Mouse (Mus musculus) myocyte (in vitro differentiated cells): ENCODE results near the gene Mael. TPM values are rescaled to one million over a fixed set of nuclear protein-coding genes. Genes with fewer than 3 reads are reported as not detected.

Experiments used
- H3K27me3 ChIP-seq: one replicate; pipeline ENCODE4 v1.6.1; 2011; ENCODE audit not compliant: control insufficient read depth, insufficient read depth, insufficient read length
- H3K36me3 ChIP-seq: one replicate; pipeline ENCODE4 v1.6.1; 2011; ENCODE audit not compliant: control insufficient read depth, insufficient read depth
- H3K4me2 ChIP-seq: one replicate; pipeline ENCODE4 v1.6.1; 2011; ENCODE audit warnings: low read depth, control low read depth
- H3K4me3 ChIP-seq: one replicate; pipeline ENCODE4 v1.5.1; 2011; ENCODE audit warnings: mild to moderate bottlenecking, control low read depth, moderate library complexity
- H3K79me2 ChIP-seq: one replicate; pipeline ENCODE4 v1.6.1; 2011; ENCODE audit not compliant: control insufficient read depth, insufficient read depth
- H3ac ChIP-seq: one replicate; pipeline ENCODE4 v1.6.1; 2011; ENCODE audit not compliant: control insufficient read depth, insufficient read length
- CEBPB ChIP-seq: IDR thresholded peaks from 2 replicates; pipeline ENCODE4 v1.6.1; 2011; ENCODE audit warnings: mild to moderate bottlenecking, moderate library complexity; ENCODE audit not compliant: poor library complexity, insufficient read depth, severe bottlenecking
- E2F4 ChIP-seq: IDR thresholded peaks from one replicate; pipeline ENCODE4 v1.6.1; 2011; ENCODE audit warnings: mild to moderate bottlenecking, control low read depth, moderate library complexity; ENCODE audit not compliant: insufficient read depth
- MAX ChIP-seq: IDR thresholded peaks from one replicate; pipeline ENCODE4 v1.6.1; 2011; ENCODE audit warnings: low read depth, mild to moderate bottlenecking, control low read depth
- MYOD1 ChIP-seq, 3 experiments: IDR thresholded peaks; one replicate each; pipeline ENCODE4 v1.6.1; 2011; ENCODE audit warnings: control low read depth in 2 of 3, low read depth in 2 of 3, mild to moderate bottlenecking in 2 of 3, moderate library complexity in 1 of 3; ENCODE audit not compliant: insufficient read length in 2 of 3, control insufficient read depth in 1 of 3
- MYOG ChIP-seq, 3 experiments: IDR thresholded peaks; one replicate each; pipeline ENCODE4 v1.6.1; 2011; ENCODE audit warnings: control low read depth in 2 of 3, low read depth in 2 of 3, mild to moderate bottlenecking in 2 of 3; ENCODE audit not compliant: insufficient read length in 2 of 3, control insufficient read depth in 1 of 3, insufficient read depth in 1 of 3
- POLR2A ChIP-seq: IDR thresholded peaks from one replicate; pipeline ENCODE4 v1.6.1; 2011; ENCODE audit warnings: low read depth, mild to moderate bottlenecking, control low read depth, moderate library complexity; ENCODE audit not compliant: insufficient read length
- POLR2AphosphoS2 ChIP-seq: IDR thresholded peaks from one replicate; pipeline ENCODE4 v1.6.1; 2011; ENCODE audit warnings: low read depth, control low read depth; ENCODE audit not compliant: insufficient read length
- REST ChIP-seq: IDR thresholded peaks from one replicate; pipeline ENCODE4 v1.6.1; 2011; ENCODE audit warnings: mild to moderate bottlenecking, control low read depth, moderate library complexity; ENCODE audit not compliant: insufficient read depth, insufficient read length
- SRF ChIP-seq: IDR thresholded peaks from one replicate; pipeline ENCODE4 v1.6.1; 2011; ENCODE audit warnings: low read depth; ENCODE audit not compliant: control insufficient read depth, insufficient read length
- TCF12 ChIP-seq: IDR thresholded peaks from one replicate; pipeline ENCODE4 v1.6.1; 2011; ENCODE audit warnings: mild to moderate bottlenecking, control low read depth; ENCODE audit not compliant: poor library complexity, insufficient read depth, severe bottlenecking
- TCF3 ChIP-seq: IDR thresholded peaks from one replicate; pipeline ENCODE4 v1.6.1; 2011; ENCODE audit warnings: low read depth, control low read depth; ENCODE audit not compliant: insufficient read length
- USF1 ChIP-seq: IDR thresholded peaks from one replicate; pipeline ENCODE4 v1.6.1; 2011; ENCODE audit warnings: low read depth, mild to moderate bottlenecking, control low read depth, moderate library complexity
- polyA plus RNA-seq: library from polyadenylated mRNA; unstranded; fragments of >200 nt; fragmentation: generic; extraction: Trizol; gene quantifications from one replicate; pipeline ENCODE4 v1.2.1, GENCODE M21; 2012; ENCODE audit warnings: missing spikeins

Mael gene
- polyA plus RNA-seq, 1 experiment: not detected

GRCm38 (mm10) chr1:166281836-166282235 lies 43.3 kb upstream of the Mael start:
- H3K4me2 ChIP-seq: no peak overlapping the region
- no peaks in the 10 kb centered on the region for H3K27me3 ChIP-seq
- TF ChIP-seq MAX: no peak
- TF ChIP-seq MYOD1 (IDR thresholded peaks at IDR 0.05; ENCODE audit: control insufficient read depth in 1 of 3, insufficient read length in 2 of 3, low read depth in 2 of 3): no peak
- TF ChIP-seq SRF: no peak
- no peaks in the 10 kb centered on the region for H3K79me2 ChIP-seq
- no peak overlapping the region for H3ac ChIP-seq
- H3K4me3 ChIP-seq: no peak overlapping the region
- no peaks in the 10 kb centered on the region for H3K36me3 ChIP-seq

DNA sequence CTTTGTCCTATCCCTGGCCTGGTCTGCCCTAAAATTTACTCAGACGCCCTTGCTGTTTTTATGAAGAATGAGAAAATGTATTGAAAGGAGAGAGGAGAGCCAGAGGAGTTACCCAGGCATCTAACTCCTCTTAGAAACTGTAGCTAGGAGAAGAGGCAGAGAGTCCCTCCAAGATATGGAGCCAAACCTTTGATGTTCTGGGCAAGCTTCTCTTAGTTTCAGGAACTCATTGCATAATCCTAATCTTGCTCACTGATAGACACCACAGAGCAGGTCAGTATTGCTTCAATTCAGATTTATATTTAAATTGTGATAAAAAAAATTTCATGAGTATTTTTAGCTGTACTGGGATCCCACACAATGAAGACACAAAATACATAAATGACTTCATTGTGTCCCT lies 42.7 kb upstream of the Mael start:
- Histone ChIP-seq H3K27me3 (no peaks in the 10 kb centered on the region), H3K4me2 (no peak overlapping the region), H3K79me2 (no peaks in the 10 kb centered on the region), H3K4me3 (no peak overlapping the region), H3K36me3 (no peaks in the 10 kb centered on the region), H3ac (no peak overlapping the region)
- TF ChIP-seq MYOD1 (IDR thresholded peaks at IDR 0.05; ENCODE audit: control insufficient read depth in 1 of 3, insufficient read length in 2 of 3, low read depth in 2 of 3): no peak
- no peak for TF ChIP-seq E2F4
- no peak for TF ChIP-seq USF1
- TF ChIP-seq MYOG (IDR thresholded peaks at IDR 0.05; ENCODE audit: control insufficient read depth in 1 of 3, insufficient read depth in 1 of 3, insufficient read length in 2 of 3, low read depth in 2 of 3): no peak
- no peak for TF ChIP-seq CEBPB
- TF ChIP-seq REST: no peak
- no peak for TF ChIP-seq TCF12

DNA sequence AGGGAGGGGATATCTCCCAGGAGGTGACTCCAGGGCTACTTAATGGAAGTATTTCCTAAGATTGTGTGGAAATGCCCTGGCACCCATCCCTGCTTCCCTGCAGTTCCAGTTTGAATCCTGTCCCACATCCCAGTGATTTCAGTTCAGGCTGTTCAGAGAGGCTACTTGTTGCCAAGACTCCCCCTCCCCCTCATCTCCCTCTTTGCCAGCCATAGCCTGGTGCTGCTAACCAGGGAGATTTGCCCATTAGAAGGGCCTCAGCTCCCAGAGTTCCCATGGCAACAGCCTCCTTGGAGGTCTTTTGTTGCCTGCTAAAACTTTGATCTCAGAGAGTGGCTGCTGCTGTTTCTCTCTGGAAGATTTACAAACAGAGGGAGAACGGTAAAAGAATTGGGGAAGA lies 42.0 kb upstream of the Mael start:
- H3K36me3 ChIP-seq: no peaks in the 10 kb centered on the region
- no peaks in the 10 kb centered on the region for H3K79me2 ChIP-seq
- H3ac ChIP-seq: no peak overlapping the region
- H3K4me3 ChIP-seq: no peak overlapping the region
- no peaks in the 10 kb centered on the region for H3K27me3 ChIP-seq
- no peak for TF ChIP-seq MAX
- TF ChIP-seq MYOD1 (IDR thresholded peaks at IDR 0.05; ENCODE audit: control insufficient read depth in 1 of 3, insufficient read length in 2 of 3, low read depth in 2 of 3): no peak
- no peak for TF ChIP-seq CEBPB
- no peak for TF ChIP-seq POLR2AphosphoS2
- no peak for TF ChIP-seq SRF
- TF ChIP-seq E2F4: no peak
- TF ChIP-seq POLR2A: no peak
- TF ChIP-seq REST: no peak
- no peak for TF ChIP-seq TCF12
- TF ChIP-seq TCF3: no peak
- no peak for TF ChIP-seq USF1
- no peak for TF ChIP-seq MYOG (IDR thresholded peaks at IDR 0.05; ENCODE audit: control insufficient read depth in 1 of 3, insufficient read depth in 1 of 3, insufficient read length in 2 of 3, low read depth in 2 of 3)
- H3K4me2 ChIP-seq: no peak overlapping the region

- Histone ChIP-seq H3K36me3 (no peaks in the 10 kb centered on the region), H3K79me2 (no peaks in the 10 kb centered on the region), H3K4me3 (no peak overlapping the region), H3K4me2 (no peak overlapping the region), H3K27me3 (no peaks in the 10 kb centered on the region), H3ac (no peak overlapping the region)
- TF ChIP-seq MAX (no peak), POLR2A (no peak), CEBPB (no peak), POLR2AphosphoS2 (no peak), MYOG (IDR thresholded peaks at IDR 0.05; ENCODE audit: control insufficient read depth in 1 of 3, insufficient read depth in 1 of 3, insufficient read length in 2 of 3, low read depth in 2 of 3) (no peak), USF1 (no peak), REST (no peak)
These were observed 41.1 kb upstream of the Mael start for GRCm38 (mm10) chr1:166279580-166280206.

DNA sequence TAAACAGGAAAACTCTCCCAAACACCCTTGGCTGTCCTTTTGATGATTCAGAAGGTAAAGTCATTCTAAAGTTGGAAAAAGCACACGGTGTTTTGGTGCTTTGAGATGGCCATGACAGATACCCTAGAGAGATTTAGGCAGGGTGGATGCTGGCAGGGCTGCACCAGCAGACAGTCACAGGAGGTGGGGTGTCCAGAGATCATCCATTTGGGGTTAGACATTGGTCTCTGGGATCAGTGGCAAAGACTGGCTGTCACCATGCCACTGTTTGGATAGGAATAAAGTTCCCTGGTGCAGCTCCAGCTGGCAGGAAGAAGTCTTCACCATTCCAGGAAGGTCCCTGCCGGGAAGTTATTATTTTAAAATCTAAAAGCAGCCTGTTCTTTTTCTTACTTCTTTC lies 40.2 kb upstream of the Mael start:
- TF ChIP-seq POLR2A (no peak), E2F4 (no peak), REST (no peak), USF1 (no peak), CEBPB (no peak)
- no peaks in the 10 kb centered on the region for H3K36me3 ChIP-seq

GRCm38 (mm10) chr1:166268218-166268617 lies 29.7 kb upstream of the Mael start:
- H3K4me2 ChIP-seq: no peak overlapping the region

More for the DNA sequence above, 40.2 kb upstream of the Mael start:
- Histone ChIP-seq H3K4me3 (no peak overlapping the region), H3ac (no peak overlapping the region), H3K4me2 (no peak overlapping the region), H3K27me3 (no peaks in the 10 kb centered on the region), H3K79me2 (no peaks in the 10 kb centered on the region)

More at GRCm38 (mm10) chr1:166268218-166268617, 29.7 kb upstream of the Mael start:
- Histone ChIP-seq H3ac (no peak overlapping the region), H3K4me3 (no peak overlapping the region), H3K79me2 (no peaks in the 10 kb centered on the region), H3K36me3 (no peaks in the 10 kb centered on the region), H3K27me3 (no peaks in the 10 kb centered on the region)
- no peak for TF ChIP-seq MYOG (IDR thresholded peaks at IDR 0.05; ENCODE audit: control insufficient read depth in 1 of 3, insufficient read depth in 1 of 3, insufficient read length in 2 of 3, low read depth in 2 of 3)
- TF ChIP-seq E2F4: no peak
